Mouse (Mus musculus): ENCODE results near the gene Pgs1.

Pgs1 gene

GRCm38 (mm10) chr11:117976081-117976582 lies 10.0 kb upstream of the Pgs1 start:
- DNase-seq (ENCODE audit: low spot score) = no peak

GRCm38 (mm10) chr11:117977694-117978360 lies 8.3 kb upstream of the Pgs1 start:
- no peak for DNase-seq (ENCODE audit: low spot score)

GRCm38 (mm10) chr11:117979388-117979787 lies 6.7 kb upstream of the Pgs1 start:
- DNase-seq (ENCODE audit: low spot score) = no peak

- DNase-seq (ENCODE audit: low spot score) = no peak
These were observed 3.7 kb upstream of the Pgs1 start for GRCm38 (mm10) chr11:117982426-117982825.

GRCm38 (mm10) chr11:117983770-117984169 lies 2.3 kb upstream of the Pgs1 start:
- DNase-seq (ENCODE audit: low spot score) = no peak

GRCm38 (mm10) chr11:117987032-117987451 lies 950 bp downstream of the Pgs1 start:
- no peak for DNase-seq (ENCODE audit: low spot score)

- no peak for DNase-seq (ENCODE audit: low spot score)
These were observed 1.9 kb downstream of the Pgs1 start for GRCm38 (mm10) chr11:117987968-117988367.

GRCm38 (mm10) chr11:117989241-117989640 lies 3.1 kb downstream of the Pgs1 start:
- no peak for DNase-seq (ENCODE audit: low spot score)

GRCm38 (mm10) chr11:117989926-117990325 lies 3.8 kb downstream of the Pgs1 start:
- no peak for DNase-seq (ENCODE audit: low spot score)

- DNase-seq (ENCODE audit: low spot score) = no peak
These were observed 5.7 kb downstream of the Pgs1 start for GRCm38 (mm10) chr11:117991502-117992470.

GRCm38 (mm10) chr11:117993190-117994175 lies 7.4 kb downstream of the Pgs1 start:
- DNase-seq (ENCODE audit: low spot score) = no peak

GRCm38 (mm10) chr11:117994250-117995057 lies 8.4 kb downstream of the Pgs1 start:
- no peak for DNase-seq (ENCODE audit: low spot score)

- DNase-seq (ENCODE audit: low spot score) = no peak
These were observed 9.2 kb downstream of the Pgs1 start for GRCm38 (mm10) chr11:117995255-117995654.

- no peak for DNase-seq (ENCODE audit: low spot score)
These were observed 9.6 kb downstream of the Pgs1 start for GRCm38 (mm10) chr11:117995661-117996060.

GRCm38 (mm10) chr11:117996066-117996465 lies 10.0 kb downstream of the Pgs1 start:
- DNase-seq (ENCODE audit: low spot score) = no peak

- no peak for DNase-seq (ENCODE audit: low spot score)
These were observed 11.0 kb downstream of the Pgs1 start for GRCm38 (mm10) chr11:117997085-117997484.

- no peak for DNase-seq (ENCODE audit: low spot score)
These were observed 12.3 kb downstream of the Pgs1 start for GRCm38 (mm10) chr11:117998356-117998755.

- no peak for DNase-seq (ENCODE audit: low spot score)
These were observed 13.3 kb downstream of the Pgs1 start for GRCm38 (mm10) chr11:117999260-117999934.

GRCm38 (mm10) chr11:118000083-118000482 lies 14.0 kb downstream of the Pgs1 start:
- DNase-seq (ENCODE audit: low spot score) = no peak

GRCm38 (mm10) chr11:118000565-118001215 lies 14.6 kb downstream of the Pgs1 start:
- DNase-seq (ENCODE audit: low spot score) = no peak
